Mouse (Mus musculus): Measurements from ENCODE around the gene Gm13691.
A peak's percentile ranks its signal among the peaks of the same experiment; 100 is the strongest.
"Not testable (repeated sequence)": the region's sequence is repeated elsewhere in the genome, so short reads cannot be mapped to it uniquely, and the experiment has no call there.

Gm13691 gene

DNA sequence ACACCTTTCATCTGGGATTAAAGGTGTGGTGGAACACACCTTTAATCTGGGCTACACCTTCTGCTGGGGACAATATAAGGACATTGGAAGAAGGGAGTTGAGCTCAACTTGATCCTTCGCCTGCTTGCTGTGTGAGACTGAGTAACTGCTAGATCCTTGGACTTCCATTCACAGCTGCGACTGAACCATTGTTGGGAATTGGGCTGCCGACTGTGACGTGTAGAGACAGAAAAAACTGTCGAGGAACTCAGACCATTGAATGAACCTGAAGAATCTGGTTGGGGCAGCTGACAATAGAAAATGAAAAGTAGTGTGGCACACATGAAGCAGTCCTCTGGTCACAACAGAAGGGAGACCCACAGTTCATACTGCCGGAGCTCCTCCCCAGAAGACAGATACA is at the start of gene Gm13691:
Gene Gm13691 (plus strand): TSS at position 301 of the 400 bp plus-strand sequence.
- DNase-seq (ENCODE audit: low spot score in 2 of 2): not testable (repeated sequence)

DNA sequence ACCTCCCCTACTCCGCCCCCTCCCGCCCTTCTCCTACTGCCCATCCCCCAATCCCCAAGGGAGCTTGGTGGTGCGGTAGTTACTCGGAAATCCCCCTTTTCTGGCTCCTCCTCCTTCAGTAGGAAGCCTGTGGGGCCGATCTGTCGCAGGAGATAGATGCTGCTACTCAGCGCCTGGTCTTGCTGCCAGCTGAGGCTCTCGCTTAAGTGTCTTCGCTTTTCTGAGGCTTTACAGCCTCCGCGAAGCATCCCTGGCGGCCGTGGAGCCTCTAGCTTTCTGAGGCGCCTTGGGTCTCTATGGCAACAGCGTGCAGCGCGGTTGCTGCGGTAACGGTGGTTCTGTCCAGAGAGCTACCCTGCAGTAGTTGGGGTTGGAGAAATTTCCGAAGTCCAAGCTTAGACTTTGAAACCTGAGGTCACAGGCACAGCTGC is 49.4 kb upstream of the Gm13691 start, which contains the start of gene Zswim2:
Gene Zswim2 (minus strand): TSS at position 298 of the 431 bp plus-strand sequence.
- peak; percentile 85 to 86 for DNase-seq (ENCODE audit: low spot score in 2 of 2)

DNA sequence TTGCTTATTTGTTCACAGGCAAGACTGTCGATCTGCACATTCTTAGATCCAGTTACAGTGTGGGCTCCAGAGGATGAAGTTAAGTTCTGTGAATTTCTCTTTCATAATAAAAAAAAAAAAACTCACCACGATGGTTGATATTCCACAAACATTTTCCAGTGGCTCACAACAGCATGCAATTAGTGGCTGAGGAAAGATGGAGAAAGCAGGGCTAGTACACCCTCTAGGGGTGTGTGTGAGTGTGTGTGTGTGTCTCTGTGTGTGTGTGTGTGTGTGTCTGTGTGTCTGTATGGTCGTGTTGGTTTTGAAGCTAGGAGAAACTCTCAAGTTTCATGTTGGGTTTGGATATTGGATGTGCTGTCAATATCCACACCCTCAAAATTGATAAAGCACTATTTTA is 49.0 kb upstream of the Gm13691 start:
- DNase-seq (ENCODE audit: low spot score in 2 of 2): no peak

DNA sequence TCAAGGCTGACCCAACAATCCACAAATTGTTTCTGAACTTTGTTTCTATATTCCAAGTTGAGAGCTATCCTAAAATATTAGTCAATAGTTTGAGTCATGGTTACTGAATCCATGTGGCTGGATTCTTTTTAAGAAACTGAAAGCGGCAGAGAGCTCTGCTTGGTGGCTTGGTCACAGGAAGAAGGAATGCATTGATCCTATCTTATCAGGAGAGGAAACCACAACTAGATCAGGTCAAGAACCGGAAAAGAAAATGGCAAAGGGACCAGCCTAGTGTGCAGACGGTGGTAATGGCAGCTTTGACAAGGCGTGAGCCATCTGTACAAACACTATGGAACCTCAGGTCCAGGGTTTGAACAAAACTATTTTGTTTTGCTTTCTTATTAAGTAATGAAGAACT is 48.6 kb upstream of the Gm13691 start:
- DNase-seq (ENCODE audit: low spot score in 2 of 2): no peak

DNA sequence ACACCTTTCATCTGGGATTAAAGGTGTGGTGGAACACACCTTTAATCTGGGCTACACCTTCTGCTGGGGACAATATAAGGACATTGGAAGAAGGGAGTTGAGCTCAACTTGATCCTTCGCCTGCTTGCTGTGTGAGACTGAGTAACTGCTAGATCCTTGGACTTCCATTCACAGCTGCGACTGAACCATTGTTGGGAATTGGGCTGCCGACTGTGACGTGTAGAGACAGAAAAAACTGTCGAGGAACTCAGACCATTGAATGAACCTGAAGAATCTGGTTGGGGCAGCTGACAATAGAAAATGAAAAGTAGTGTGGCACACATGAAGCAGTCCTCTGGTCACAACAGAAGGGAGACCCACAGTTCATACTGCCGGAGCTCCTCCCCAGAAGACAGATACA is 35.0 kb upstream of the Gm13691 start, which contains the start of gene Gm13698:
Gene Gm13698 (plus strand): TSS at position 301 of the 400 bp plus-strand sequence.
- DNase-seq (ENCODE audit: low spot score in 2 of 2): not testable (repeated sequence)

- not testable (repeated sequence) for DNase-seq (ENCODE audit: low spot score in 2 of 2)
Observed at GRCm38 (mm10) chr2:83961203-83961602, 29.1 kb upstream of the Gm13691 start, which contains the start of gene Gm13693. Gm13693 (plus strand) TSS chr2:83961503.

DNA sequence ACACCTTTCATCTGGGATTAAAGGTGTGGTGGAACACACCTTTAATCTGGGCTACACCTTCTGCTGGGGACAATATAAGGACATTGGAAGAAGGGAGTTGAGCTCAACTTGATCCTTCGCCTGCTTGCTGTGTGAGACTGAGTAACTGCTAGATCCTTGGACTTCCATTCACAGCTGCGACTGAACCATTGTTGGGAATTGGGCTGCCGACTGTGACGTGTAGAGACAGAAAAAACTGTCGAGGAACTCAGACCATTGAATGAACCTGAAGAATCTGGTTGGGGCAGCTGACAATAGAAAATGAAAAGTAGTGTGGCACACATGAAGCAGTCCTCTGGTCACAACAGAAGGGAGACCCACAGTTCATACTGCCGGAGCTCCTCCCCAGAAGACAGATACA is 23.3 kb upstream of the Gm13691 start, which contains the start of gene Gm13695:
Gene Gm13695 (plus strand): TSS at position 301 of the 400 bp plus-strand sequence.
- DNase-seq (ENCODE audit: low spot score in 2 of 2): not testable (repeated sequence)

- DNase-seq (ENCODE audit: low spot score in 2 of 2): not testable (repeated sequence)
Observed at GRCm38 (mm10) chr2:83972823-83973222, 17.5 kb upstream of the Gm13691 start, which contains the start of gene Gm13696. Gm13696 (plus strand) TSS chr2:83973123.

GRCm38 (mm10) chr2:83978633-83979032 is 11.7 kb upstream of the Gm13691 start, which contains the start of gene Gm13694:
Gm13694 (plus strand) TSS chr2:83978933.
- DNase-seq (ENCODE audit: low spot score in 2 of 2): not testable (repeated sequence)

DNA sequence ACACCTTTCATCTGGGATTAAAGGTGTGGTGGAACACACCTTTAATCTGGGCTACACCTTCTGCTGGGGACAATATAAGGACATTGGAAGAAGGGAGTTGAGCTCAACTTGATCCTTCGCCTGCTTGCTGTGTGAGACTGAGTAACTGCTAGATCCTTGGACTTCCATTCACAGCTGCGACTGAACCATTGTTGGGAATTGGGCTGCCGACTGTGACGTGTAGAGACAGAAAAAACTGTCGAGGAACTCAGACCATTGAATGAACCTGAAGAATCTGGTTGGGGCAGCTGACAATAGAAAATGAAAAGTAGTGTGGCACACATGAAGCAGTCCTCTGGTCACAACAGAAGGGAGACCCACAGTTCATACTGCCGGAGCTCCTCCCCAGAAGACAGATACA is 5.9 kb upstream of the Gm13691 start, which contains the start of gene Gm13697:
Gene Gm13697 (plus strand): TSS at position 301 of the 400 bp plus-strand sequence.
- DNase-seq (ENCODE audit: low spot score in 2 of 2): not testable (repeated sequence)

DNA sequence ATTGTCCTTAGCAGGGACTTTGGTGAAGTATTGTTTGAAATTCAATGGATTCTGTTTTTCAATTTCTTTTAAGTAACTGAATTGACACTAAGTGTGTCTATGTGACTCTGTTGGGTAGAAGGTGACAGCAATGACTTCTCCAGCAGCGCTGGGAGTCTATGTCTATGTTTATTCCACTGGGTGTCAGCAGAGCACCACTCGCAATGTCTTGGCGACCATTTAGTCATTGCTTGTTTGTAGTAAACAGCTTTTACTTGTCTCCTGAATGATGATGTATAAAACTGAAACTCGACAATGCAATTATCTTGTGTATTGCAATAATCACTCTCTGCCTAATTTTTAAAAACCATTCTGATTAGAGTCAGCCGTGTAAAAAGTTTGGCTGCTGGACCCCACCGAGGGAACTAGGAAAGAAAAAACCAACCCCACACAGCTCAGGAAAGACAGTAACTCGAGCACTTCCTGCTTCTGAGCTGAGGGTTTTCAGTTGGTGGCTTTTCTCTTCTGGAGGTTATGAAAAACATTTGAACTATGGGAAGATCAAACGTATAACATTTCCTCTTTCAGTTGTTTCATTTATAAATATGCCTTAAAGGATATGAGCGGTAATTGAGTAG is 3.4 kb downstream of the Gm13691 start:
- not testable (repeated sequence) for DNase-seq (ENCODE audit: low spot score in 2 of 2)

DNA sequence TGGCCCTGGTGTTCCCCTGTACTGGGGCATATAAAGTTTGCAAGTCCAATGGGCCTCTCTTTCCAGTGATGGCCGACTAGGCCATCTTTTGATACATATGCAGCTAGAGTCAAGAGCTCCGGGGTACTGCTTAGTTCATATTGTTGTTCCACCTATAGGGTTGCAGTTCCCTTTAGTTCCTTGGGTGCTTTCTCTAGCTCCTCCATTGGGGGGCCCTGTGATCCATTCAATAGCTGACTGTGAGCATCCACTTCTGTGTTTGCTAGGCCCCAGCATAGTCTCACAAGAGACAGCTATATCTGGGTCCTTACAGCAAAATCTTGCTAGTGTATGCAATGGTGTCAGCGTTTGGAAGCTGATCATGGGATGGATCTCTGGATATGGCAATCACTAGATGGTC is 4.2 kb downstream of the Gm13691 start:
- DNase-seq (ENCODE audit: low spot score in 2 of 2): not testable (repeated sequence)

- no peak for DNase-seq (ENCODE audit: low spot score in 2 of 2)
Observed at GRCm38 (mm10) chr2:84008913-84009312, 18.6 kb downstream of the Gm13691 start.

GRCm38 (mm10) chr2:84009818-84010217 is 19.5 kb downstream of the Gm13691 start:
- no peak for DNase-seq (ENCODE audit: low spot score in 2 of 2)

GRCm38 (mm10) chr2:84014572-84014971 is 24.2 kb downstream of the Gm13691 start:
- no peak for DNase-seq (ENCODE audit: low spot score in 2 of 2)

- DNase-seq (ENCODE audit: low spot score in 2 of 2): not testable (repeated sequence)
Observed at GRCm38 (mm10) chr2:84016291-84016690, 25.9 kb downstream of the Gm13691 start.

DNA sequence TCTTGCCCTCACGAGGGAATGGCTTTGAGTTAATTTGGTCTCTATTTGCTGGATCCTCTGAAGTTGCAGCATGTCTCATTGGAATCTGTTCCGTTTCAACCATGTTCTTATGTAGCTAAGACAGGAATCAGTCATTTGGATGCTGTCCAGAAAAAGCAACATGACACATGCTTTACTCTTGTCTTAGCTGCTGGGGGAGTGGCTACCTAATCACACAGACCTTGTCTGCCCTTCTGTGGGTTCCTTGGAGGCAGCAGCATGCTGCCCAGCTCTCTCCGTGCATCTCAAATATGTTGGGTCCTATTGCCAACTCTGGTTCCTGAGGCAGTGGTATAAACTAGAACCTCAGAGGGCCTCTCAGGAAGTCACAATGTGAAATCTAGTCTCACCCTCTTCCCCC is 28.0 kb downstream of the Gm13691 start:
- DNase-seq (ENCODE audit: low spot score in 2 of 2): no peak

DNA sequence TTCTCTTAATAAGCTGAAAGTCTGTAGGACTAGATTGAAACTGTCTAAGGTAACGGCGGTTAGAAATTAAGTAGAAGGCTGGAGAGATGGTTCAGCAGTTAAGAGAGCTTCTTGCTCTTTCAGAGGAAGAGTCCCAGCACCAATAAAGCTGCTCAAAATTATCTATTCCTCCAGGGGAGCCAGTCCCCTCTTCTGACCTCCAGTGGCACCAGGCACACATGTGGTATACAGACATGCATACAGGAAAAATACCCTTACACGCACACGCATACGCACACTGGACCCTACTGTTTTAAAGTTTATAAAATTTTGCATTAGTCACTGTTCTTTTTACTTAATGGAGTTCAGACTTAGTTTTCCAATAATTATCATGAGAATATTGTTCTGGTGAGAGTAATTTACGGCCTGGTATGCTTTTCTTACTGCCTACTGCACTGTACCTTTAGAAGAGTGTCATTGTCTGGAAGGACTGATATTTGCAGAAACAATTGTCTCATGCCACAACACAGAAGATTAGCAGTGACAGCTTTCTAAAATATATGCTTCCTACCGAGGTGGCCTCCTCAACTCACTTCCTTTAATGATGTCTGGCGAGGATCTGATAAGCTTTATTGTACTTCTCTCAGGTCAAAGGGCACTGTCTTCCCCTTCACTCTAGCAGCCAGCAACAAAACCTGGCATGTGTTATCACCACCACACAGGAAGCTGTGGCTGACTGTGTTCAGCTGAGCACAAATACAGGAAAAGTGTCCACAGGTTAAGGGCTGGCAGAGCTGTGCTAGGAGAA is 29.4 kb downstream of the Gm13691 start:
- DNase-seq (ENCODE audit: low spot score in 2 of 2): no peak

DNA sequence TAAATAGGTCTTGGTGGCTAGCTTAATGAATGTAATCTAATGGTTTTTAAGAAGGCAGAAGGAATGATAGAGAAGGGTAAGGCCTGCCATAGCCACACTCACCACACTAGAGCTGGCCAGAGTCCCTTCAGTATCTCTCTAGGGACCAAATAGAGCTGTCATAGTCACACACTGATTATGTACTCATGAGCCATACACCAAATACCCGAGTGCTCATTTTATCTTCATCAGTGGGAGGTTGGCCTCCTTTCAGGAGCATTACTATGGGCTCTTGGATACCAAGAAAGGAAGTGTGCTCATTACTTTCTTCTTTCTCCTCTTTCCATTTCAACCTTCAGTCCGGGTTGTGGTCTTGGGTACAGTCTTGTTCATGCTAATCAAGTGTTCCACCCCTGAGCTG is 31.6 kb downstream of the Gm13691 start:
- no peak for DNase-seq (ENCODE audit: low spot score in 2 of 2)

DNA sequence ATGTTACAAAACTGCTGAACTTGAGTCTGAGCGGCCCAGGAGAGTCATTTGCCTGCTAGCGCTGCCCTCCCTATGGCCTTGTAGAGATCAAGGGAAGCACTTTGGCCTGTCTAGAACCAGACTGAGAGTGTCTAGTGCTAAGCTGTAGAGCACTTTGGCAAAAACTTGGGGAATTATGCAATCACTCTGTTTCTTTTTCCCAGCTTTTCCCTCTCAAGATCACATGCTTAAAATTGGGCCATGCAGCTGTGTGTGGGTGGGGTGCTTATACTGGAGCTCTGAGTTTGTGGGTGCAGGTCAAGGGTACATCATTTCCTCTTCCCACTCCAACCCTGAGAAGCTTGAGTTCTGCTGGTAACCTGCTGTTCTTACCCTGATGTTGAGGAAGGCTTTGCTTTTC is 32.6 kb downstream of the Gm13691 start:
- DNase-seq (ENCODE audit: low spot score in 2 of 2): peak in 1 of 2 experiments; percentile 19

DNA sequence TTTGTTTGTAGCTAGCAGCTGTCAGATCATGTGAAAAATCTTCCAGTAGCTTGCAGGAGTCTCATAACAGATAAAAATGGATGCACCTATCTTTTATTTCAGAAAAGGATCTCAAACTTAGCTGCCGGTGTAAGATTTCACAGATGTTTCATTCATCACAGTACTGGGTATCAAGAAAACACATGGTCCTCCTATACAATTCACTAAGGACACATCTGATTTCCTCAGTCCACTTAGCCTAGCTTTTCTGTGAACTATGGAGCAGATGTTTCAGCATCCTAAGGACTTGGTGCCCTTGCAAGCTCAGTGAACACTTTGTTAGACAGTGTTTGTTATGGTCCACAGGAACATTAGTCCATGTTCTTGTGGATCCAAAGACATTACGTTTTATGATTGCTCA is 33.0 kb downstream of the Gm13691 start:
- DNase-seq (ENCODE audit: low spot score in 2 of 2): no peak

- no peak for DNase-seq (ENCODE audit: low spot score in 2 of 2)
Observed at GRCm38 (mm10) chr2:84025217-84025616, 34.9 kb downstream of the Gm13691 start.

Data from frontal cortex, postnatal 25 days (tissue).